Mouse (Mus musculus): Measurements from ENCODE around the gene Gpbp1l1. TPM values are rescaled to one million over a fixed set of nuclear protein-coding genes. Genes with fewer than 3 reads are reported as not detected.

The Gpbp1l1 gene
- total and polyA plus RNA-seq, 3 experiments = 31.3 to 60.2 (median 34.7) TPM

- H3K4me2 ChIP-seq (ENCODE audit: insufficient read depth, low read depth, poor library complexity, severe bottlenecking) = no peak overlapping the region
- in situ Hi-C loops (cut with MboI; ENCODE audit: low pct_ligation_motif_present, low pct_unique_long_range_greater_than_20kb, low sequenced_read_pairs) (no loop called here), dilution Hi-C loops (cut with MboI; ENCODE audit: extremely low pct_ligation_motif_present, extremely low pct_unique_long_range_greater_than_20kb, low sequenced_read_pairs) (no loop called here)
- H3K4me3 ChIP-seq (replicated peaks in 1 of 3; ENCODE audit: low read depth in 2 of 3, low read length in 2 of 3, poor library complexity in 1 of 3) = no peak overlapping the region
- no peaks in the 10 kb centered on the region for H3K9me3 ChIP-seq (replicated peaks; ENCODE audit: low read length)
- no peaks in the 10 kb centered on the region for H3K27me3 ChIP-seq (replicated peaks)
- no peak overlapping the region for H3K9ac ChIP-seq (ENCODE audit: insufficient read depth, low read depth)
- TF ChIP-seq UBTF (IDR thresholded peaks at IDR 0.05; ENCODE audit: low read depth, low read length) (no peak), TBP (conservative IDR thresholded peaks at IDR 0.05; ENCODE audit: low read depth, low read length) (no peak), GABPA (IDR thresholded peaks at IDR 0.05; ENCODE audit: insufficient replicate concordance, low read depth, low read length) (no peak), TCF12 (IDR thresholded peaks at IDR 0.05; ENCODE audit: low read depth, low read length) (no peak), KAT2A (IDR thresholded peaks at IDR 0.05; ENCODE audit: insufficient replicate concordance, low read length) (no peak), USF1 (IDR thresholded peaks at IDR 0.05; ENCODE audit: low read depth, low read length) (no peak), MEF2A (IDR thresholded peaks at IDR 0.05; ENCODE audit: borderline replicate concordance, low read depth, low read length) (no peak), E2F4 (IDR thresholded peaks at IDR 0.05; ENCODE audit: insufficient replicate concordance, low read depth, low read length) (no peak), BHLHE40 (IDR thresholded peaks at IDR 0.05; ENCODE audit: low read depth, low read length) (no peak), JUND (conservative IDR thresholded peaks at IDR 0.05; ENCODE audit: low read depth, low read length) (no peak), PAX5 (IDR thresholded peaks at IDR 0.05; ENCODE audit: low read length) (no peak), RAD21 (IDR thresholded peaks at IDR 0.05; ENCODE audit: low read depth, low read length) (no peak), MAX (IDR thresholded peaks at IDR 0.05; ENCODE audit: low read length) (no peak), IRF4 (IDR thresholded peaks at IDR 0.05; ENCODE audit: low read depth, low read length) (no peak), ZC3H11A (IDR thresholded peaks at IDR 0.05; ENCODE audit: low read depth, low read length) (no peak), CHD1 (IDR thresholded peaks at IDR 0.05; ENCODE audit: low read depth, low read length) (no peak), CTCF (conservative IDR thresholded peaks at IDR 0.05 in 1 of 2, IDR thresholded peaks at IDR 0.05 in 1 of 2; ENCODE audit: low read depth in 2 of 2, low read length in 2 of 2) (no peak), POLR2A (IDR thresholded peaks at IDR 0.05; ENCODE audit: low read depth, low read length) (no peak), NELFE (IDR thresholded peaks at IDR 0.05; ENCODE audit: low read depth, low read length) (no peak)
- no peak for DNase-seq (ENCODE audit: extremely low read depth)
- H3K27ac ChIP-seq (ENCODE audit: insufficient read depth, low read depth) = no peak overlapping the region
- no peaks in the 10 kb centered on the region for H3K4me1 ChIP-seq (ENCODE audit: control insufficient read depth in 1 of 2, insufficient read depth in 2 of 2)
- no peaks in the 10 kb centered on the region for H3K79me2 ChIP-seq (replicated peaks; ENCODE audit: control insufficient read depth, extremely low read depth, insufficient read depth, poor library complexity, severe bottlenecking)
- H3K36me3 ChIP-seq (replicated peaks in 1 of 2; ENCODE audit: control insufficient read depth in 1 of 2, insufficient read depth in 1 of 2, low read length in 1 of 2) = peaks cover 11 to 34% of the 10 kb centered on the region in 2 experiments
These were observed 19.7 kb upstream of the Gpbp1l1 start for GRCm38 (mm10) chr4:116537737-116538136.

DNA sequence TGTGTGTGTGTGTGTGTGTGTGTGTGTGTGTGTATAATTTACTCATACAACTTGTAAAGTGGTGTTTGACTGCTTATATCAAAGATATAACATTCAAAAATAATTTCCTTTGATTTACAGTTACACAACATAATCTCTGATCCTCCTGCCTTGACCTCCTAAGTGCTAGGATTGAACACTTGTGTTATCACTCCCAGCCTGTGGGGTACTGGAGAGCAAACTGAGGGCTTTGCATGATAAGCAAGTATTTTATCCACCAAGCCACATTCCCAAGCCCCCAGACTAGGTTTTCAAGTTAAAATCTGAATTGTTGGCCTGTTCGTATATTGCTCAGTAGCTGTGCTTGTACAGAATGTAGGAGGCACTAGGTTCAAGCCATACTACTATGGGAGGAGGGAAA is 7.0 kb upstream of the Gpbp1l1 start:
- Histone ChIP-seq H3K4me2 (ENCODE audit: insufficient read depth, low read depth, poor library complexity, severe bottlenecking) (no peak overlapping the region), H3K36me3 (replicated peaks in 1 of 2; ENCODE audit: control insufficient read depth in 1 of 2, insufficient read depth in 1 of 2, low read length in 1 of 2) (peaks cover 16 to 38% of the 10 kb centered on the region in 2 experiments)

More for the DNA sequence above, 7.0 kb upstream of the Gpbp1l1 start:
- no peak for DNase-seq (ENCODE audit: extremely low read depth)
- H3K27me3 ChIP-seq (replicated peaks) = no peaks in the 10 kb centered on the region
- in situ Hi-C loops (cut with MboI; ENCODE audit: low pct_ligation_motif_present, low pct_unique_long_range_greater_than_20kb, low sequenced_read_pairs) = no loop called here
- H3K27ac ChIP-seq (ENCODE audit: insufficient read depth, low read depth) = no peak overlapping the region
- TF ChIP-seq JUND (conservative IDR thresholded peaks at IDR 0.05; ENCODE audit: low read depth, low read length) = no peak
- no peak for TF ChIP-seq SIN3A (IDR thresholded peaks at IDR 0.05; ENCODE audit: low read length)
- TF ChIP-seq POLR2AphosphoS2 (IDR thresholded peaks at IDR 0.05; ENCODE audit: low read depth, low read length) = no peak
- no peak for TF ChIP-seq KAT2A (IDR thresholded peaks at IDR 0.05; ENCODE audit: insufficient replicate concordance, low read length)
- no peak for TF ChIP-seq MAX (IDR thresholded peaks at IDR 0.05; ENCODE audit: low read length)
- TF ChIP-seq ZNF384 (IDR thresholded peaks at IDR 0.05; ENCODE audit: low read depth, low read length) = no peak
- no peak for TF ChIP-seq TCF12 (IDR thresholded peaks at IDR 0.05; ENCODE audit: low read depth, low read length)
- no peak for TF ChIP-seq UBTF (IDR thresholded peaks at IDR 0.05; ENCODE audit: low read depth, low read length)
- no peak for TF ChIP-seq MYC (IDR thresholded peaks at IDR 0.05; ENCODE audit: low read depth, low read length)
- H3K4me1 ChIP-seq (ENCODE audit: control insufficient read depth in 1 of 2, insufficient read depth in 2 of 2) = no peaks in the 10 kb centered on the region
- H3K79me2 ChIP-seq (replicated peaks; ENCODE audit: control insufficient read depth, extremely low read depth, insufficient read depth, poor library complexity, severe bottlenecking) = peaks cover 4% of the 10 kb centered on the region
- dilution Hi-C loops (cut with MboI; ENCODE audit: extremely low pct_ligation_motif_present, extremely low pct_unique_long_range_greater_than_20kb, low sequenced_read_pairs) = no loop called here
- H3K9me3 ChIP-seq (replicated peaks; ENCODE audit: low read length) = no peaks in the 10 kb centered on the region
- no peak overlapping the region for H3K9ac ChIP-seq (ENCODE audit: insufficient read depth, low read depth)
- H3K4me3 ChIP-seq (replicated peaks in 1 of 3; ENCODE audit: low read depth in 2 of 3, low read length in 2 of 3, poor library complexity in 1 of 3) = no peak overlapping the region

Measured in CH12.LX (cell line).